Mouse (Mus musculus): ENCODE data around the gene Wdr59. TPM values are rescaled to one million over a fixed set of nuclear protein-coding genes. Genes with fewer than 3 reads are reported as not detected.

The Wdr59 gene
- polyA plus RNA-seq, 1 experiment from 2014 or later, result 8.1 TPM

GRCm38 (mm10) chr8:111471526-111472081 is 50.3 kb downstream of the Wdr59 start:
- Histone ChIP-seq H3K4me2 (no peak overlapping the region), H3K36me3 (peaks cover 7% of the 10 kb centered on the region), H3K9me3 (no peaks in the 10 kb centered on the region), H3K4me1 (replicated peaks) (peaks cover 19% of the 10 kb centered on the region), H3K4me3 (no peak overlapping the region), H3K27ac (replicated peaks) (no peak overlapping the region), H3K27me3 (no peaks in the 10 kb centered on the region), H3K9ac (no peak overlapping the region)
- WGBS, result 57% methylated on average over 12 of the region's 12 CpGs
- no peak for ATAC-seq (ENCODE audit: low FRiP score, low read depth)

GRCm38 (mm10) chr8:111469013-111469412 is 52.9 kb downstream of the Wdr59 start:
- H3K36me3 ChIP-seq, result 0 out of 2 replicates have a peak, but pooled peaks cover 3% of the 10 kb centered on the region
- peaks cover 19% of the 10 kb centered on the region for H3K4me1 ChIP-seq (replicated peaks)
- no peak overlapping the region for H3K9ac ChIP-seq
- no peaks in the 10 kb centered on the region for H3K27me3 ChIP-seq
- ATAC-seq (ENCODE audit: low FRiP score, low read depth), result 0 out of 2 replicates have a peak, but pooled peaks have one; percentile 59
- 38% methylated on average over 6 of the region's 6 CpGs for WGBS
- no peak overlapping the region for H3K4me3 ChIP-seq
- H3K4me2 ChIP-seq, result no peak overlapping the region
- no peak overlapping the region for H3K27ac ChIP-seq (replicated peaks)
- no peaks in the 10 kb centered on the region for H3K9me3 ChIP-seq

GRCm38 (mm10) chr8:111465341-111465740 is 56.6 kb downstream of the Wdr59 start:
- WGBS, result 97% methylated on average over 1 of the region's 1 CpGs
- H3K27me3 ChIP-seq, result no peaks in the 10 kb centered on the region
- H3K9me3 ChIP-seq, result no peaks in the 10 kb centered on the region
- H3K4me1 ChIP-seq (replicated peaks), result peaks cover 13% of the 10 kb centered on the region
- H3K4me2 ChIP-seq, result no peak overlapping the region
- ATAC-seq (ENCODE audit: low FRiP score, low read depth), result no peak
- H3K9ac ChIP-seq, result no peak overlapping the region
- H3K27ac ChIP-seq (replicated peaks), result no peak overlapping the region
- no peak overlapping the region for H3K4me3 ChIP-seq
- H3K36me3 ChIP-seq, result 0 out of 2 replicates have a peak, but pooled peaks cover 6% of the 10 kb centered on the region

- no peaks in the 10 kb centered on the region for H3K27me3 ChIP-seq
- H3K9me3 ChIP-seq, result no peaks in the 10 kb centered on the region
- WGBS, result 73% methylated on average over 4 of the region's 4 CpGs
- H3K36me3 ChIP-seq, result 0 out of 2 replicates have a peak, but pooled peaks cover 6% of the 10 kb centered on the region
- no peak overlapping the region for H3K4me3 ChIP-seq
- ATAC-seq (ENCODE audit: low FRiP score, low read depth), result no peak
- no peak overlapping the region for H3K27ac ChIP-seq (replicated peaks)
- no peak overlapping the region for H3K9ac ChIP-seq
- no peak overlapping the region for H3K4me2 ChIP-seq
- H3K4me1 ChIP-seq (replicated peaks), result peaks cover 13% of the 10 kb centered on the region
Observed at GRCm38 (mm10) chr8:111464526-111464925, 57.4 kb downstream of the Wdr59 start.

GRCm38 (mm10) chr8:111449671-111450070 is 72.2 kb downstream of the Wdr59 start:
- Histone ChIP-seq H3K4me1 (replicated peaks) (no peaks in the 10 kb centered on the region), H3K36me3 (peaks cover 18% of the 10 kb centered on the region), H3K4me3 (no peak overlapping the region), H3K27ac (replicated peaks) (no peak overlapping the region), H3K27me3 (no peaks in the 10 kb centered on the region), H3K9ac (no peak overlapping the region), H3K9me3 (no peaks in the 10 kb centered on the region), H3K4me2 (no peak overlapping the region)
- ATAC-seq (ENCODE audit: low FRiP score, low read depth), result no peak
- 78% methylated on average over 4 of the region's 4 CpGs for WGBS

- no peak overlapping the region for H3K4me3 ChIP-seq
- no peak overlapping the region for H3K4me2 ChIP-seq
- no peaks in the 10 kb centered on the region for H3K27me3 ChIP-seq
- ATAC-seq (ENCODE audit: low FRiP score, low read depth), result no peak
- H3K4me1 ChIP-seq (replicated peaks), result no peaks in the 10 kb centered on the region
- H3K9me3 ChIP-seq, result no peaks in the 10 kb centered on the region
- peaks cover 16% of the 10 kb centered on the region for H3K36me3 ChIP-seq
- H3K9ac ChIP-seq, result no peak overlapping the region
- WGBS, result 76% methylated on average over 4 of the region's 4 CpGs
- no peak overlapping the region for H3K27ac ChIP-seq (replicated peaks)
Observed at GRCm38 (mm10) chr8:111445960-111446660, 75.8 kb downstream of the Wdr59 start.

- no peak overlapping the region for H3K4me2 ChIP-seq
- no peak for ATAC-seq (ENCODE audit: low FRiP score, low read depth)
- H3K27ac ChIP-seq (replicated peaks), result no peak overlapping the region
- WGBS, result 86% methylated on average over 18 of the region's 18 CpGs
- no peaks in the 10 kb centered on the region for H3K27me3 ChIP-seq
- no peaks in the 10 kb centered on the region for H3K9me3 ChIP-seq
- no peak overlapping the region for H3K4me3 ChIP-seq
- peaks cover 12% of the 10 kb centered on the region for H3K36me3 ChIP-seq
- no peaks in the 10 kb centered on the region for H3K4me1 ChIP-seq (replicated peaks)
- H3K9ac ChIP-seq, result no peak overlapping the region
Observed at GRCm38 (mm10) chr8:111445558-111445957, 76.3 kb downstream of the Wdr59 start.

- Histone ChIP-seq H3K9ac (no peak overlapping the region), H3K4me2 (no peak overlapping the region), H3K36me3 (peaks cover 3% of the 10 kb centered on the region; the same call in 1 of the 2 replicates), H3K27ac (replicated peaks) (no peak overlapping the region), H3K27me3 (no peaks in the 10 kb centered on the region), H3K9me3 (no peaks in the 10 kb centered on the region), H3K4me1 (replicated peaks) (no peaks in the 10 kb centered on the region), H3K4me3 (no peak overlapping the region)
- whole genome bisulfite sequencing, result 81% methylated on average over 4 of the region's 4 CpGs
- no peak for ATAC-seq (ENCODE audit: low FRiP score, low read depth)
Observed at GRCm38 (mm10) chr8:111444245-111444644, 77.6 kb downstream of the Wdr59 start.

- Histone ChIP-seq H3K27me3 (no peaks in the 10 kb centered on the region), H3K27ac (replicated peaks) (no peak overlapping the region), H3K9ac (no peak overlapping the region), H3K4me1 (replicated peaks) (no peaks in the 10 kb centered on the region), H3K9me3 (no peaks in the 10 kb centered on the region), H3K4me2 (no peak overlapping the region), H3K36me3 (no peaks in the 10 kb centered on the region), H3K4me3 (no peak overlapping the region)
- 28% methylated on average over 9 of the region's 9 CpGs for WGBS
- ATAC-seq (ENCODE audit: low FRiP score, low read depth), result 0 out of 2 replicates have a peak, but pooled peaks have one; percentile 27
Observed at GRCm38 (mm10) chr8:111439189-111439588, 82.7 kb downstream of the Wdr59 start.

GRCm38 (mm10) chr8:111435071-111435828 is 86.6 kb downstream of the Wdr59 start:
- Histone ChIP-seq H3K27me3 (no peaks in the 10 kb centered on the region), H3K4me1 (replicated peaks) (no peaks in the 10 kb centered on the region), H3K4me2 (no peak overlapping the region), H3K9me3 (no peaks in the 10 kb centered on the region), H3K4me3 (no peak overlapping the region), H3K9ac (no peak overlapping the region), H3K27ac (replicated peaks) (no peak overlapping the region), H3K36me3 (no peaks in the 10 kb centered on the region)
- WGBS, result 69% methylated on average over 11 of the region's 11 CpGs
- ATAC-seq (ENCODE audit: low FRiP score, low read depth), result no peak

- Histone ChIP-seq H3K9ac (no peak overlapping the region), H3K4me1 (replicated peaks) (no peaks in the 10 kb centered on the region), H3K36me3 (no peaks in the 10 kb centered on the region), H3K4me2 (no peak overlapping the region), H3K4me3 (no peak overlapping the region), H3K9me3 (no peaks in the 10 kb centered on the region), H3K27ac (replicated peaks) (no peak overlapping the region), H3K27me3 (no peaks in the 10 kb centered on the region)
- no peak for ATAC-seq (ENCODE audit: low FRiP score, low read depth)
- 87% methylated on average over 9 of the region's 9 CpGs for WGBS
Observed at GRCm38 (mm10) chr8:111424646-111425045, 97.2 kb downstream of the Wdr59 start.

- Histone ChIP-seq H3K9me3 (no peaks in the 10 kb centered on the region), H3K4me3 (no peak overlapping the region), H3K9ac (no peak overlapping the region), H3K27me3 (no peaks in the 10 kb centered on the region), H3K36me3 (no peaks in the 10 kb centered on the region), H3K4me2 (no peak overlapping the region), H3K4me1 (replicated peaks) (no peaks in the 10 kb centered on the region), H3K27ac (replicated peaks) (no peak overlapping the region)
- 77% methylated on average over 11 of the region's 11 CpGs for WGBS
- ATAC-seq (ENCODE audit: low FRiP score, low read depth), result no peak
Observed at GRCm38 (mm10) chr8:111424181-111424580, 97.7 kb downstream of the Wdr59 start.
